Mouse (Mus musculus): ENCODE measurements around the gene Tmem176a.

The Tmem176a gene

DNA sequence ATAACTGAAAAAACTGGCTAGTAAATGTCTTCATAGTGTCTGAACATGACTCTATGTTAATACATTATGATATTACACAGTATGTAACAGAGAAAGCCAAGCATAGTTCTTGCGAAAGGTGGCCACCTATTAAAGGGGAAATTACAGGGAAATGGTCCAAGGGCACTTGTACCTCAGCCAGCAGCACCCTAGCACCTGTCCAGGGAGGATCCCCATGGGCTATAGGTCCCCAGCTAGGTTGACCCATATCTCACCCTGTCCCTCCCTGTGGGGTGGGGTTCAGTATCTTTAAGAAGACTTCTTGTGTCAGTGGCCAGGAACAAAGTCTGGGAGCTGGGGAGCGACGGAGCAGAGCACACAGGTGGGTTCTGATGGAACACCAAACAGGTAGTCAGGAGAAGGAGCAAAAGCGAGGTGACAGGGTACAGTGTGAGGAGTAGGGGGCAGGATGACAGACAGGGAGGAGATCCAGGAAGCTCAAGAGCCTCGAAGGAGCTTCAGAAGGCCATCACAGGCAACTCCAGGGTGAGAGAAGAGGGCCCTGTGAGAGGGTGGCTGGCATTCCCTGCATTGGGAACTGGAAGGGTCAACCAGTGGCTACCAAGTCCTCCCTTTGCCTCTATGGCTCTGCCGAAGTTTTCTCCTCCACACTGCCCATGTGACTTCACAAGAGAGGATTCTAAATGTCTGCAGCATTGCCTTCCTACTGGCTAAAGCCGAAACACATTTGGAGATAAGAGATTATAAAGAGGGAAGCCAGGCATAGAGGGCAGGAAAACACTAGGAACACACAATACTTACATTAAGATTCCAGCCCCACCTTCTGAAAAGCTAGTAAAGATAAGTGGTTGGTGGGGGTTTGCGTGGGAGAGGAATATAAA is 54.5 kb downstream of the Tmem176a start:
- DNase-seq, result no peak

DNA sequence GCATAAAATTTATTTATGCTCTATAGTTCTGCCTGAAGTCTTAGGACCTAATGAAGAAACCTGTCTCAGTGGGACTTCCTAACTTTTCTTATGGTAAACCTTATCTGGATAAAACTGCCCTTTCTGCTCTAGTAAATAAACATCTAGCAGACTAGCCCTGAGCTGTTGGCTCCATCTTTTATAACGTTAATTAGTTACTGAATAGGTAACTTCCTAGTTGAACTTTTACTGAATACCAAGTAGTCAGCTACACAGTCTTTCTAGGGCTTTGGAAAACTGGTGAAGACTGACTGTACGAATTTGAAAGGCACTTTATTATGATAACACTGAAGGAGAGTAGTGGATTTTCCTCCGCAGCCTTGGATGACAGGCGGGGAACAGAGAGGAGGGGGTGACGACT is 55.2 kb downstream of the Tmem176a start:
- no peak for DNase-seq

Data from embryo, embryonic 11 days (tissue).